Mouse (Mus musculus) left cerebral cortex, adult 8-10 months (tissue): ENCODE results near the gene Fgf6. TPM values are rescaled to one million over a fixed set of nuclear protein-coding genes. Genes with fewer than 3 reads are reported as not detected.
A peak's percentile ranks its signal among the peaks of the same experiment; 100 is the strongest.

Source experiments
- DNase-seq, 2 experiments: peaks; one replicate each; pipeline ENCODE4 v3.0.0; 2022; ENCODE audit warnings: low spot score in 2 of 2
- total RNA-seq, 4 experiments: library from RNA; stranded (reverse); gene quantifications; 2 replicates each; pipeline ENCODE4 v1.2.4; 2022

Fgf6 gene
- under 1 TPM in 1 of 4 experiments, not detected in 3; 0.11 TPM for total RNA-seq

- DNase-seq = no peak
Observed at GRCm38 (mm10) chr6:127014906-127015770, at the start of gene Fgf6. Gene Fgf6, plus strand, starts transcription at chr6:127015586.

- DNase-seq = no peak
Observed at GRCm38 (mm10) chr6:126966241-126967026, 49.0 kb upstream of the Fgf6 start.

GRCm38 (mm10) chr6:126981539-126982234 is 33.7 kb upstream of the Fgf6 start:
- no peak for DNase-seq

- DNase-seq = no peak
Observed at GRCm38 (mm10) chr6:126993676-126994075, 21.7 kb upstream of the Fgf6 start.

- DNase-seq = no peak
Observed at GRCm38 (mm10) chr6:126995494-126995893, 19.9 kb upstream of the Fgf6 start.

GRCm38 (mm10) chr6:126996399-126996798 is 19.0 kb upstream of the Fgf6 start:
- no peak for DNase-seq

- DNase-seq = no peak
Observed at GRCm38 (mm10) chr6:127005646-127006045, 9.7 kb upstream of the Fgf6 start.

GRCm38 (mm10) chr6:127006551-127006950 is 8.8 kb upstream of the Fgf6 start:
- no peak for DNase-seq

- no peak for DNase-seq
Observed at GRCm38 (mm10) chr6:127010021-127010420, 5.4 kb upstream of the Fgf6 start.

GRCm38 (mm10) chr6:127011947-127012535 is 3.3 kb upstream of the Fgf6 start:
- no peak for DNase-seq

- no peak for DNase-seq
Observed at GRCm38 (mm10) chr6:127019254-127019653, 3.9 kb downstream of the Fgf6 start.

- DNase-seq = no peak
Observed at GRCm38 (mm10) chr6:127020431-127020830, 5.0 kb downstream of the Fgf6 start.

GRCm38 (mm10) chr6:127024836-127025235 is 9.4 kb downstream of the Fgf6 start:
- DNase-seq = no peak

- no peak for DNase-seq
Observed at GRCm38 (mm10) chr6:127034760-127035159, 19.4 kb downstream of the Fgf6 start.

GRCm38 (mm10) chr6:127044909-127045308 is 29.5 kb downstream of the Fgf6 start:
- no peak for DNase-seq

- DNase-seq = no peak
Observed at GRCm38 (mm10) chr6:127050847-127051246, 35.5 kb downstream of the Fgf6 start.

- no peak for DNase-seq
Observed at GRCm38 (mm10) chr6:127056990-127057588, 41.7 kb downstream of the Fgf6 start.

GRCm38 (mm10) chr6:127059975-127060374 is 44.6 kb downstream of the Fgf6 start:
- no peak for DNase-seq

- DNase-seq = peak in 1 of 2 experiments; percentile 18
Observed at GRCm38 (mm10) chr6:127063915-127064314, 48.5 kb downstream of the Fgf6 start.

- DNase-seq = no peak
Observed at GRCm38 (mm10) chr6:127064815-127065214, 49.4 kb downstream of the Fgf6 start.

- DNase-seq = no peak
Observed at GRCm38 (mm10) chr6:127072817-127073216, 57.4 kb downstream of the Fgf6 start, which contains the start of gene Fgf23. Gene Fgf23, plus strand, starts transcription at chr6:127072902.
